Mouse (Mus musculus) bone marrow macrophage, adult 2 months (primary cell): ENCODE data around the gene Banp.

Experiments used
- CTCF ChIP-seq: IDR thresholded peaks from 2 replicates; pipeline ENCODE4 v1.5.1; 2012; ENCODE audit warnings: low read depth, mild to moderate bottlenecking, low read length, moderate library complexity
- POLR2A ChIP-seq: IDR thresholded peaks from 2 replicates; pipeline ENCODE4 v1.6.1; 2012; ENCODE audit warnings: mild to moderate bottlenecking, low read depth, low read length, borderline replicate concordance

DNA sequence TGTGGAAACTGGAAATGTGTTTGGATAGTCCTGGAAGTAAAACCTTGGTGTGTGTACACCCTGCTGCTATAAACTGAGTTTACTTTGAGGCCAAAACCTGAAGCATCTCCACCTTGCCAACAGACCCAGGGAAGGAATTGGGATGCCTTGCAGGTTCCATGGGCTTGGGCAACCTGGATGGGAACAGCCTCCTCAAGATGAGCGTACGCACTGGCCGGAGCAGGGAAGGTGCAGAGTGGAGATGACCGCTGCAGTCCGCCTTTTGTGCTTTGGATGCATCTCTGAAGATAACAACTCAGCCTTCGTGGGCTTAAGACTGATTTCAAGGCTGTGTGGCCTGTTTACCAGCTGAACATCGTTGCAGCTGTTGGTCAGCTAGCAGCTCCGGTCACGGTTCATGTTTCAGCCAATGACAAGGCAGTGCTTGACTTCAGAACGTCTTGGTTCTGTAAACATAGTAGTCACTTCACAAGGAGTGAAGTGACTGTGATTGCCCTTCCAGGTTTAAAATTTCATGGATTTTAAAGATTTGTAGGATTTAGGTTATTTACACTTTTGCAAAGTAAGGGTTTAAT, 5.5 kb downstream of the Banp start:
- TF ChIP-seq POLR2A (no peak), CTCF (no peak)
